Mouse (Mus musculus): ENCODE results near the gene Cldn20.

GRCm38 (mm10) chr17:3490216-3490895, 42.0 kb upstream of the Cldn20 start:
- TF ChIP-seq CTCF (IDR thresholded peaks at IDR 0.05; ENCODE audit: borderline replicate concordance, insufficient read depth, low read depth, low read length) = no peak
- TF ChIP-seq POLR2A (IDR thresholded peaks at IDR 0.05; ENCODE audit: borderline replicate concordance, insufficient read depth, low read length) = no peak

Measured in cerebellum, adult 2 months (tissue).